Mouse (Mus musculus): Measurements from ENCODE around the gene Peli1. TPM values are rescaled to one million over a fixed set of nuclear protein-coding genes. Genes with fewer than 3 reads are reported as not detected.
"Not testable (repeated sequence)": the region's sequence is repeated elsewhere in the genome, so short reads cannot be mapped to it uniquely, and the experiment has no call there.

Peli1 gene
- polyA plus RNA-seq, 1 experiment, result 69.2 TPM

DNA sequence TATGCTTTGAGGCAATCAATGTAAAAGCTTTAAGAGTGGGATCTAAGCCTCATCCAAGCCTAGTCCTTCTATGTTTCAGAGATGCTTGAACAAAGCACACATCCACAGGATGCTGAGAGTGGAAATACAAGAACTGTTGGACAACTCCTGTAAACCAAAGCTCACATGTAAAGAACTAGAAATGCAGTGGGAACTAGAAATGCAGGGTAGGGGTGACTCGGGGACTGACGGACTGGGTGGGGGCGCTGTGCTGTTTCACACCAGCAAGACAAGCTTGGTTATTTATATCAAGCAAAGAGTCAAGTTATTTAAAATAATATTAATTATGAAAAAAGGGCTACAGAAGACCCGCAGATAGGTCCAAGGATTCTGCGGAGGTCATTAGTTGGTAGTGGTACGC is 82.8 kb downstream of the Peli1 start:
- DNase-seq (ENCODE audit: low read depth), result no peak
- no peak for TF ChIP-seq CTCF (IDR thresholded peaks at IDR 0.05; ENCODE audit: borderline replicate concordance, extremely low read depth, insufficient read depth, insufficient read length)
- TF ChIP-seq POLR2A (IDR thresholded peaks at IDR 0.05; ENCODE audit: borderline replicate concordance, extremely low read depth, insufficient read depth, insufficient read length, poor library complexity, severe bottlenecking), result no peak

GRCm38 (mm10) chr11:21174396-21174795 is 83.3 kb downstream of the Peli1 start:
- peak; percentile 35 for DNase-seq (ENCODE audit: low read depth)
- no peak for TF ChIP-seq POLR2A (IDR thresholded peaks at IDR 0.05; ENCODE audit: borderline replicate concordance, extremely low read depth, insufficient read depth, insufficient read length, poor library complexity, severe bottlenecking)
- no peak for TF ChIP-seq CTCF (IDR thresholded peaks at IDR 0.05; ENCODE audit: borderline replicate concordance, extremely low read depth, insufficient read depth, insufficient read length)

GRCm38 (mm10) chr11:21175063-21175462 is 84.0 kb downstream of the Peli1 start:
- TF ChIP-seq POLR2A (IDR thresholded peaks at IDR 0.05; ENCODE audit: borderline replicate concordance, extremely low read depth, insufficient read depth, insufficient read length, poor library complexity, severe bottlenecking), result no peak
- no peak for TF ChIP-seq CTCF (IDR thresholded peaks at IDR 0.05; ENCODE audit: borderline replicate concordance, extremely low read depth, insufficient read depth, insufficient read length)
- no peak for DNase-seq (ENCODE audit: low read depth)

GRCm38 (mm10) chr11:21176491-21176890 is 85.4 kb downstream of the Peli1 start:
- no peak for DNase-seq (ENCODE audit: low read depth)
- no peak for TF ChIP-seq POLR2A (IDR thresholded peaks at IDR 0.05; ENCODE audit: borderline replicate concordance, extremely low read depth, insufficient read depth, insufficient read length, poor library complexity, severe bottlenecking)
- TF ChIP-seq CTCF (IDR thresholded peaks at IDR 0.05; ENCODE audit: borderline replicate concordance, extremely low read depth, insufficient read depth, insufficient read length), result no peak

- peak; percentile 77 for DNase-seq (ENCODE audit: low read depth)
- TF ChIP-seq POLR2A (IDR thresholded peaks at IDR 0.05; ENCODE audit: borderline replicate concordance, extremely low read depth, insufficient read depth, insufficient read length, poor library complexity, severe bottlenecking) (no peak), CTCF (IDR thresholded peaks at IDR 0.05; ENCODE audit: borderline replicate concordance, extremely low read depth, insufficient read depth, insufficient read length) (peak; percentile 63; the same call in 1 of the 2 replicates)
Observed at GRCm38 (mm10) chr11:21178343-21178742, 87.3 kb downstream of the Peli1 start.

DNA sequence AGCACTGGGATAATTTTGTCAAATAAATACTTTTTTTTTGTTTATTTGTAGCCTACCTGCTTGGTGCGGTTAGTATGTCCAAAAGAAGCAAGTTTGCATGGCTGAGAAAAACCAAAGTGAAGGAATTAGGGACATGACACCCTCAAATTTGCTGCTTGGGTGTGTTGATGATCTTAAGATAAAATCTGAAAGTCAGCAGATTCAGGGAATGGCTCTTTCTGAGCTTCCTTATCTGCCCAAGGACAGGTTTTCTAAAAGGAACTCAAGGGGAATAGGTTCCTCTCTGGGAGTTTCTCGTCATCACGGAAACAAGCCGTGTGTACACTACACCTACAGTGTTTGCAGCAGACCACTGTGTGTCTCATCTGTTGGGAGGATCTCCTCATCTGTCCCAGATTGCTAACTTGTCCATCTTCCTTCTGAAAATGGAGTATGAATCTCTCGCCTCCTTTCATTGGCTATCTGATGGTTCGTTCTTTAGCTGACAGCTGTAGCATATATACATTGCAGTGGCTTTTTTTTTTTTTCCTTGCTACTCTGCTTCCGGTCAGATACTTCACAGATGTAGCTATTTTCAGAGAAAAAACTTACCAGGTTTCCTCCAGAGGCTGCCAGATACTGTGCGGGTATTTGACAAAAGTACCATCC is 88.0 kb downstream of the Peli1 start:
- no peak for DNase-seq (ENCODE audit: low read depth)
- TF ChIP-seq CTCF (IDR thresholded peaks at IDR 0.05; ENCODE audit: borderline replicate concordance, extremely low read depth, insufficient read depth, insufficient read length) (no peak), POLR2A (IDR thresholded peaks at IDR 0.05; ENCODE audit: borderline replicate concordance, extremely low read depth, insufficient read depth, insufficient read length, poor library complexity, severe bottlenecking) (no peak)

- not testable (repeated sequence) for DNase-seq (ENCODE audit: low read depth)
Observed at GRCm38 (mm10) chr11:21179873-21180272, 88.8 kb downstream of the Peli1 start.

DNA sequence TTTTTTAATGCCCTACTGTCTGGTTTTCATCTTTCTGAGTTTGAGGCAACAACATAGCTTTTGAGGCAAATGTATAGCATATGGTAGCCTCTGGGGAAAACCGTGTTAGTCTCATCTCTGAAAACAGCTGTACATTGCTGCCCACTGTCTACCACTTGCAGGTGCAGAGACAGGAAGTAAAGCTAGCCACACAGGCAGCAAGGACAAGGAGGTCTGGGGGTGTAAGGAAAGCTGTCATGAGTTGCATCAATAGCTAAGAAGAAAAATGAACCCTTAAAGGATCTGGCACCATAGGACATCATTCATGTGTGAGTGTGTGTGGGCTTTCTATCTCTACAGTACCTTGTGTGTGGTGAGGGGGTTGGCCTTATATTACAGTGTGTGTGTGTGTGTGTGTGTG is 89.6 kb downstream of the Peli1 start:
- TF ChIP-seq POLR2A (IDR thresholded peaks at IDR 0.05; ENCODE audit: borderline replicate concordance, extremely low read depth, insufficient read depth, insufficient read length, poor library complexity, severe bottlenecking) (no peak), CTCF (IDR thresholded peaks at IDR 0.05; ENCODE audit: borderline replicate concordance, extremely low read depth, insufficient read depth, insufficient read length) (no peak)

GRCm38 (mm10) chr11:21181616-21182015 is 90.5 kb downstream of the Peli1 start:
- no peak for TF ChIP-seq POLR2A (IDR thresholded peaks at IDR 0.05; ENCODE audit: borderline replicate concordance, extremely low read depth, insufficient read depth, insufficient read length, poor library complexity, severe bottlenecking)
- no peak for TF ChIP-seq CTCF (IDR thresholded peaks at IDR 0.05; ENCODE audit: borderline replicate concordance, extremely low read depth, insufficient read depth, insufficient read length)
- no peak for DNase-seq (ENCODE audit: low read depth)

More for the DNA sequence above, 89.6 kb downstream of the Peli1 start:
- no peak for DNase-seq (ENCODE audit: low read depth)

- TF ChIP-seq POLR2A (IDR thresholded peaks at IDR 0.05; ENCODE audit: borderline replicate concordance, extremely low read depth, insufficient read depth, insufficient read length, poor library complexity, severe bottlenecking) (no peak), CTCF (IDR thresholded peaks at IDR 0.05; ENCODE audit: borderline replicate concordance, extremely low read depth, insufficient read depth, insufficient read length) (no peak)
Observed at GRCm38 (mm10) chr11:21182709-21183108, 91.6 kb downstream of the Peli1 start.

DNA sequence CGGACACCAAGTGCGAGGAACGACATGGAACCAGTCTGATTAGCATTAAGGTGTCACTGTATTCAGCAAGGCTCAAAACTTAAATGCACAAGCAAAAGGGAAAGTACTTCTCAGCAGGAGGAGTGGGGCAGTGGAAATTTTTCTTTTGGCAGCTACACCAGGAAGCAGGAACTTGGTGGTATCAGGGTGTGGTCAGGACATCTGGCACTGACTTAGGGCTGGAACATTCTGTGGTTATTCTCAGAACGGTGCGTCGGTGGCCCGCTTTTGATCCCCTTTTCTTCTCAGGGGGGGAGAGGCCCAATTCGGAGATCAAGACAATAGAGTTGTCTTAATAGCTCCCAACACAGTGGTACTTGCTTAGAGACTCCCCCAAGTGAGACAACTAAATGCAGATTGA is 100.7 kb downstream of the Peli1 start:
- not testable (repeated sequence) for DNase-seq (ENCODE audit: low read depth)

More at GRCm38 (mm10) chr11:21182709-21183108, 91.6 kb downstream of the Peli1 start:
- no peak for DNase-seq (ENCODE audit: low read depth)

GRCm38 (mm10) chr11:21194851-21195250 is 103.8 kb downstream of the Peli1 start:
- DNase-seq (ENCODE audit: low read depth), result no peak

More at GRCm38 (mm10) chr11:21194851-21195250, 103.8 kb downstream of the Peli1 start:
- TF ChIP-seq POLR2A (IDR thresholded peaks at IDR 0.05; ENCODE audit: borderline replicate concordance, extremely low read depth, insufficient read depth, insufficient read length, poor library complexity, severe bottlenecking) (no peak), CTCF (IDR thresholded peaks at IDR 0.05; ENCODE audit: borderline replicate concordance, extremely low read depth, insufficient read depth, insufficient read length) (no peak)

Other genes with a start within 250 kb of the Peli1 start
- gene Vps54, start 148.0 kb downstream of the Peli1 start, polyA plus RNA-seq (2012; rRNA removed), result 24.3 and 27.2 TPM in 2 replicates

All from brain, embryonic 14.5 days (tissue).